Mouse (Mus musculus) limb, embryonic 10.5 days (tissue): ENCODE measurements around the gene Senp1. TPM values are rescaled to one million over a fixed set of nuclear protein-coding genes. Genes with fewer than 3 reads are reported as not detected.

Experiments
- DNase-seq: peaks from one replicate; pipeline ENCODE4 v3.0.0-alpha.2; 2017; ENCODE audit warnings: low spot score
- H3K27ac ChIP-seq: fragments of 300-500 bp; sonication (generic); 2 replicates; pipeline ENCODE4 v1.5.1; 2016; ENCODE audit warnings: mild to moderate bottlenecking
- H3K27me3 ChIP-seq: fragments of 300-500 bp; sonication (generic); 2 replicates; pipeline ENCODE4 v1.6.1; 2016; ENCODE audit warnings: low read depth, mild to moderate bottlenecking; ENCODE audit not compliant: poor library complexity, severe bottlenecking
- H3K36me3 ChIP-seq: fragments of 300-500 bp; sonication (generic); 2 replicates; pipeline ENCODE4 v1.6.1; 2016; ENCODE audit warnings: mild to moderate bottlenecking, moderate library complexity
- H3K4me1 ChIP-seq: fragments of 300-500 bp; sonication (generic); 2 replicates; pipeline ENCODE4 v1.6.1; 2016
- H3K4me3 ChIP-seq: fragments of 300-500 bp; sonication (generic); 2 replicates; pipeline ENCODE4 v1.5.1; 2016; ENCODE audit warnings: mild to moderate bottlenecking, moderate library complexity
- H3K9me3 ChIP-seq: fragments of 300-500 bp; sonication (generic); replicated peaks from 2 replicates; pipeline ENCODE4 v1.6.1; 2016; ENCODE audit warnings: mild to moderate bottlenecking
- WGBS: fragments of 180-500 bp; shearing (Covaris S2); methylation state at CpG from one replicate; pipeline ENCODE4 v1.1.7; 2016; 5-methylcytosine and 5-hydroxymethylcytosine counted together
- polyA plus RNA-seq: library from polyadenylated mRNA; unstranded; fragments of >200 nt; fragmentation: Nextera tagmentation; extraction: Ambion mirVana; gene quantifications from 2 replicates; pipeline ENCODE4 v1.2.1, GENCODE M21; 2016

Gene Senp1
- polyA plus RNA-seq, 1 experiment from 2014 or later = 51.6 TPM

GRCm38 (mm10) chr15:98066602-98067001 is 26.9 kb downstream of the Senp1 start:
- Histone ChIP-seq H3K27me3 (no peaks in the 10 kb centered on the region), H3K4me1 (no peaks in the 10 kb centered on the region), H3K4me3 (no peak overlapping the region), H3K27ac (no peak overlapping the region), H3K9me3 (no peaks in the 10 kb centered on the region), H3K36me3 (peaks cover 99% of the 10 kb centered on the region)
- no peak for DNase-seq
- 96% methylated on average over 12 of the region's 12 CpGs for WGBS

- Histone ChIP-seq H3K9me3 (no peaks in the 10 kb centered on the region), H3K4me3 (no peak overlapping the region), H3K4me1 (no peaks in the 10 kb centered on the region), H3K27me3 (no peaks in the 10 kb centered on the region), H3K27ac (no peak overlapping the region), H3K36me3 (peaks cover 100% of the 10 kb centered on the region)
- no peak for DNase-seq
- 94% methylated on average over 5 of the region's 5 CpGs for WGBS
These were observed 27.7 kb downstream of the Senp1 start for GRCm38 (mm10) chr15:98065881-98066280.

- no peak overlapping the region for H3K4me3 ChIP-seq
- peak; percentile 54 for DNase-seq
- no peaks in the 10 kb centered on the region for H3K9me3 ChIP-seq
- no peaks in the 10 kb centered on the region for H3K4me1 ChIP-seq
- H3K27me3 ChIP-seq = no peaks in the 10 kb centered on the region
- no peak overlapping the region for H3K27ac ChIP-seq
- 47% methylated on average over 5 of the region's 5 CpGs for WGBS
- H3K36me3 ChIP-seq = peaks cover 88% of the 10 kb centered on the region
These were observed 38.3 kb downstream of the Senp1 start for GRCm38 (mm10) chr15:98055246-98055645.

GRCm38 (mm10) chr15:98051685-98052084 is 41.9 kb downstream of the Senp1 start:
- Histone ChIP-seq H3K4me1 (no peaks in the 10 kb centered on the region), H3K36me3 (peaks cover 88% of the 10 kb centered on the region), H3K27me3 (no peaks in the 10 kb centered on the region), H3K9me3 (no peaks in the 10 kb centered on the region), H3K27ac (no peak overlapping the region), H3K4me3 (no peak overlapping the region)
- DNase-seq = no peak
- 90% methylated on average over 5 of the region's 5 CpGs for WGBS

GRCm38 (mm10) chr15:98048918-98049700 is 44.4 kb downstream of the Senp1 start:
- no peak for DNase-seq
- WGBS = 96% methylated on average over 13 of the region's 13 CpGs

GRCm38 (mm10) chr15:98044387-98044786 is 49.2 kb downstream of the Senp1 start:
- WGBS = 94% methylated on average over 5 of the region's 5 CpGs
- DNase-seq = no peak
- no peak overlapping the region for H3K4me3 ChIP-seq
- H3K9me3 ChIP-seq = no peaks in the 10 kb centered on the region
- H3K36me3 ChIP-seq = peaks cover 98% of the 10 kb centered on the region
- no peaks in the 10 kb centered on the region for H3K4me1 ChIP-seq
- H3K27ac ChIP-seq = no peak overlapping the region
- no peaks in the 10 kb centered on the region for H3K27me3 ChIP-seq

More at GRCm38 (mm10) chr15:98048918-98049700, 44.4 kb downstream of the Senp1 start:
- H3K4me3 ChIP-seq = no peak overlapping the region
- no peaks in the 10 kb centered on the region for H3K27me3 ChIP-seq
- no peaks in the 10 kb centered on the region for H3K4me1 ChIP-seq
- no peak overlapping the region for H3K27ac ChIP-seq
- H3K9me3 ChIP-seq = no peaks in the 10 kb centered on the region
- H3K36me3 ChIP-seq = peaks cover 92% of the 10 kb centered on the region

GRCm38 (mm10) chr15:98043967-98044366 is 49.6 kb downstream of the Senp1 start:
- Histone ChIP-seq H3K9me3 (no peaks in the 10 kb centered on the region), H3K36me3 (peaks cover 98% of the 10 kb centered on the region), H3K27ac (no peak overlapping the region), H3K4me1 (no peaks in the 10 kb centered on the region), H3K27me3 (no peaks in the 10 kb centered on the region), H3K4me3 (no peak overlapping the region)
- DNase-seq = no peak
- WGBS = 97% methylated on average over 6 of the region's 6 CpGs

GRCm38 (mm10) chr15:98042508-98042907 is 51.0 kb downstream of the Senp1 start:
- Histone ChIP-seq H3K4me1 (no peaks in the 10 kb centered on the region), H3K27ac (no peak overlapping the region), H3K4me3 (no peak overlapping the region), H3K9me3 (no peaks in the 10 kb centered on the region), H3K36me3 (peaks cover 96% of the 10 kb centered on the region), H3K27me3 (no peaks in the 10 kb centered on the region)
- 88% methylated on average over 12 of the region's 12 CpGs for WGBS
- DNase-seq = no peak

- WGBS = 94% methylated on average over 10 of the region's 10 CpGs
- Histone ChIP-seq H3K4me1 (peaks cover 15% of the 10 kb centered on the region), H3K36me3 (peaks cover 89% of the 10 kb centered on the region), H3K27ac (no peak overlapping the region), H3K4me3 (no peak overlapping the region), H3K9me3 (no peaks in the 10 kb centered on the region), H3K27me3 (no peaks in the 10 kb centered on the region)
- DNase-seq = no peak
These were observed 53.9 kb downstream of the Senp1 start for GRCm38 (mm10) chr15:98039682-98040081.

GRCm38 (mm10) chr15:98036578-98036977 is 57.0 kb downstream of the Senp1 start:
- Histone ChIP-seq H3K9me3 (no peaks in the 10 kb centered on the region), H3K4me3 (no peak overlapping the region), H3K27ac (no peak overlapping the region), H3K27me3 (no peaks in the 10 kb centered on the region), H3K4me1 (peaks cover 21% of the 10 kb centered on the region), H3K36me3 (peaks cover 60% of the 10 kb centered on the region)
- no peak for DNase-seq
- WGBS = 97% methylated on average over 5 of the region's 5 CpGs

GRCm38 (mm10) chr15:98035076-98035755 is 58.3 kb downstream of the Senp1 start:
- 6% methylated on average over 3 of the region's 3 CpGs for WGBS
- H3K27ac ChIP-seq = peak overlapping the region; percentile 51; the same call in 1 of the 2 replicates
- H3K27me3 ChIP-seq = no peaks in the 10 kb centered on the region
- H3K9me3 ChIP-seq = no peaks in the 10 kb centered on the region
- peaks cover 46% of the 10 kb centered on the region for H3K36me3 ChIP-seq
- peaks cover 28% of the 10 kb centered on the region for H3K4me1 ChIP-seq
- no peak for DNase-seq
- H3K4me3 ChIP-seq = no peak overlapping the region

- H3K9me3 ChIP-seq = no peaks in the 10 kb centered on the region
- H3K27ac ChIP-seq = peak overlapping the region; percentile 64; the same call in 1 of the 2 replicates
- H3K36me3 ChIP-seq = peaks cover 29% of the 10 kb centered on the region
- WGBS = 83% methylated on average over 9 of the region's 9 CpGs
- no peak for DNase-seq
- H3K4me3 ChIP-seq = no peak overlapping the region
- peaks cover 35% of the 10 kb centered on the region for H3K4me1 ChIP-seq
- no peaks in the 10 kb centered on the region for H3K27me3 ChIP-seq
These were observed 60.3 kb downstream of the Senp1 start for GRCm38 (mm10) chr15:98033233-98033748.

- 0 out of 2 replicates have a peak, but pooled peaks cover 2% of the 10 kb centered on the region for H3K36me3 ChIP-seq
- peaks cover 54% of the 10 kb centered on the region for H3K4me1 ChIP-seq
- no peak overlapping the region for H3K4me3 ChIP-seq
- 79% methylated on average over 6 of the region's 6 CpGs for WGBS
- H3K9me3 ChIP-seq = no peaks in the 10 kb centered on the region
- no peak overlapping the region for H3K27ac ChIP-seq
- DNase-seq = no peak
- H3K27me3 ChIP-seq = no peaks in the 10 kb centered on the region
These were observed 63.7 kb downstream of the Senp1 start for GRCm38 (mm10) chr15:98029798-98030197.
